Mouse (Mus musculus): ENCODE results near the gene Sowahb. TPM values are rescaled to one million over a fixed set of nuclear protein-coding genes. Genes with fewer than 3 reads are reported as not detected.
A peak's percentile ranks its signal among the peaks of the same experiment; 100 is the strongest.

Sowahb gene
- total RNA-seq (2021): under 1 TPM in 1 of 2 experiments, not detected in 1; 0.10 TPM

DNA sequence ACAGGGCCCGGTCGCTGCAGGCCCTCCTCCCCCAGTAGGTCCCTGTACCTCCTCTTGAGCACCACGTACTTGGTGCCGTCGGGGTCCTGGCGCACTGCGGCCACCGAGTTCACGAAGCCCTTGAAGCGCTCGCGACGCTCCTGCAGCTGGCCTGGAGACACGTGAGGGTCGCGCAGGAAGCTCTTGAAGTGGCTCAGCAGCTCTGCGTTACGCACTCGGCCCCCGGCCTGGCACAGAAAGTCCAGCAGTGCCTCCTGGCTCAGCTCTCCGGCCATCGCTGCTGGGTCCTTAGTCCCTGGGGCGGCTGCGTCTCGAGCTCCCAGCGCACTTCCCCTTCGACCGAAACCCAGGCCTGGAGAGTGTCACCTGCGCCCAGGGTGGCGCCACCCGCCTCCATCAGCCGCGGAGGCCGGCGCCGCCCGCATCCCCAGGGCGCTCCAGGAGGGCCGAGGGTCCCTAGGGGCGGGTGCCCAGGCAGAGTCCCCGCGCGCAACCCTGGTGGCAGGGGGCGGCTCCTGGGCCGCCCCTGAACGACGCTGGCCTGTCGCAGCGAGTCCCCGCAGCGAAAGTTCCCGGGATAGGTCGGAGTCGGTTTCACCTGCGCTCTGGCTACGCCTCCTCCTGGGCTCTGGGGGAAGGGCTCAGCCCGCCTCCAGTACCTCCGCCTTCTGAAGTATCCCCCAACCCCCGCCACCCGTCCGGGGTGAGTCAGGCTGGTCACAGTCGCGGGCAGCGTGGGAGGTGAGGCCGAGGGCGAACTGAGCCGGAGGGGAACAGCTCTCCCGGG lies at the start of gene Sowahb:
TSS of gene Sowahb (minus strand) at position 439 of the 787 bp plus-strand sequence.
- DNase-seq: peak; percentile 32

GRCm38 (mm10) chr5:93093638-93094527 lies 49.1 kb upstream of the Sowahb start:
- peak; percentile 44 for DNase-seq

DNA sequence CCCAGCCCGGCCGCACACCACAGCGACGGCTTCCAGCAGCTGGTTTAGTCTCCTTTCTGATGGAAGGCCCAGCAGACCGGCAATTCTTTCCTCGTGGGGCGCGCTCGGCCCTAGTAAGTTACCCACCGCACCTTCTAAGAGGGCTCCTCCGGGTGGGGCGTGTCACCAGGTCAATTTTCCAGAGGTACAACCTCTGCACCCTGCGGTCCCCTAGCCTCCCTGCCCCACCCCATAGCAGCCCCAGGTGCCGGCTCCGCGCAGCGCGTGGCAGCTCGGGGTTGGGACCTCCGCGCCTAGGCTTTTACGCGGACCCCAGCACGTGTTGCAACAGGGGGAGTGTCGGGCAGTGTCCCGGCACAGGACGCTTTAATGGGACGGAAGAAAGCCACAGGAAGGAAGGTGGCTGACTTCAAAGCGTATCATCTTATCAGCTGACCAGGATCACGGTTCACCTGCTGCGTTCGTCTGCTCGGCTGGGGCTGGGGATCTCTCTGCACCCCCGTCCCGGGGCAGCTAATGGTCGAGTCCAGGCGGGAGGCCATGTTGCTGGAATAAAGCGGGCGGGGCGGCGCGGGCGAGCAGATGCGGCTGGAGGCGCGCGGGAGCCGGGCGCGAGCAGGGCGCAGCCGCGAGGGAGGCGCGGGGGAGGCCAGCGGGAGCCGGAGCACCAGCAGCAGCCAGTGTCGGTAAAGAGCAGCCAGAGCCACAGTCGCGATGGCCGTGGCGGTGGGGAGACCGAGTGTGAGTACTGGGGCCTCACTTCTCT lies 48.2 kb upstream of the Sowahb start, which contains the start of gene Sept11:
TSS of gene Sept11 (plus strand) at position 581 of the 766 bp plus-strand sequence.
- DNase-seq: peak; percentile 95

GRCm38 (mm10) chr5:93092147-93092781 lies 47.4 kb upstream of the Sowahb start:
- peak; percentile 56 for DNase-seq

DNA sequence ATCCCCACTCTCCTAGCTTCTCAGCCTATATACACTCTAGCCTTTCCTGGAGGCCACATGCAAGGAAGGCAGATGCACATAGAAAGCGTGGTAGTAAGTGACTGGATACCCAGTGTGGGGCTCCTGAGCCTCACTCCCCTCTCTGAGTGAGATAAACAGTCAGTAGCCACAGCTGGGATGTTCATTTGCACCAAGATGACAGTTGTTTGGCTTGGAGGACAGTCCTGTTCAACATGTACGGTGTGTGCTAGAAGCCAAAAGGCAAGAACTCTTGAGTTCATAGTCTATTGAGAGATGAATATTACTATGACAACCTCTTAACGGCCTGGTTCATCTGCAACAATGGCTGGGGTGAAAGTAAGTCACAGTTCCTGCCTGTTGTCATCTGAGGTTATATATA lies 46.4 kb upstream of the Sowahb start:
- no peak for DNase-seq

GRCm38 (mm10) chr5:93085900-93086299 lies 41.1 kb upstream of the Sowahb start:
- DNase-seq: no peak

- peak; percentile 59 for DNase-seq
Observed at GRCm38 (mm10) chr5:93085015-93085598, 40.3 kb upstream of the Sowahb start.

DNA sequence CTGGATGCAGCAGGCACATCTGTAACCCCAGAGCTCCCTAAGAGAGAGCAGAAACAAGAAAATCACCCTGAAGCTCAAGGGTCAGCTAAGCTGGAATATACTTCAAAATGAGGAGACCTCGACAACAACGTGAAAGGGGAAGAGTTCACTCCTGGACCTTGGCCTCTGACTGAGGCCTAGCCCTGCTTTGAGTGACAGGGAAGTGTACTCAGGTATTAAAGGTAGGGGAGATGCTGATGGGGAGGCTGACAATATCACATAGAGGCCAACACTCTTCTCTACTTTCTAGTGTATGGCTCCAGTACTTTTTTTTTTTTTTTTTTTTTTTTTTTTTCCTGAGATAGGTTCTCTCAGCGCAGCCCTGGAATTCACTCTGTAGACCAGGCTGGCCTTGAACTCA lies 34.8 kb upstream of the Sowahb start:
- DNase-seq: no peak

DNA sequence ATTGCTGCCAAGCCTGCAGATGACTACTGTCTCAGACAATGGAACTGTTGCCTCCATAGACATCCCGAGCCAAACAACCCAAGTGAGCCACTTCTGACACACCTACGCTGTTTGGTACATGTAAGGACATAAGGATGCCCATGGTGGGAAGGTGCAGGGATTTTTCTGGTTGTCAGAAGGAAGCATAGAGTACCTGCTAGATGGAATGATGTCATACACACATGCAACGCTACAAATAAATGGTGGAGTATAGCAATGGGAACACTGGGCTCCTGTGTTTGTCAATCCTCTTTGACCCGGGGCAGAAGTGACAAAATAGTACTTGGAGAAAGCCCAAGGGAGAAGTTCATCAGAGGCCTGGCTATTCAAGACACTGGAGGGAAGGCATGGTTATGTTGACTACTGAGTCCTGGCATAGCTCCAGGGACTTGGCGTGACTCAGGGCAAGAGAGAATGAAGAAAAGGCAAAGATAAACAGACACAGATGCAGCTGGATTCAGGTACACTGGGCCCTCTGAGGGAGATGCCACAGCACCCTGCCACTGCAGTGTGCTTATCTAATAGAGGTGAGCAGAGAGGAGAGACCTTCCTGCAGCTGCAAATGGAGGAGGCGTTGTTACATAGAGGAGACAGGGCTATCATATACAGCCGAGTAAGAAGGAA lies 33.0 kb upstream of the Sowahb start:
- DNase-seq: no peak

DNA sequence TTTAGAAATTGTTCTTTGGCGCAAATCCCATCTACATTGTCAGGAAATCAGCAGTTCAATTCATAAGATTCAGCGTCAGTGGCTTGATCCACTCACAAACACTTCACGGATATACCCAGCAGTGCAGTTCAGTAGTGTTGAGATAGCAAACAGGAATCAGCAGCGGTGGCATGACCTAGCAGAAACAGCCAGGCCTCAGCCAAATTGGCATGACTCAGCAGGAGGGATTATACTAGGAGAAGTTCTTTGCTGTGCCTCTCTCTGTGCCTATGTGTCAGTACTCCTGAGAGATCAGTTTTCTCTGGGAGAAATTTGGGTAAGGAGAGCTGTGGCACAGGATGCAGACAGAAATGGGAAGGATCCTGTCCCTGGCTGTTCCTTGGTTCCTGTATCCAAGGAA lies 16.0 kb upstream of the Sowahb start:
- DNase-seq: no peak

- DNase-seq: no peak
Observed at GRCm38 (mm10) chr5:93053606-93054397, 9.0 kb upstream of the Sowahb start.

- no peak for DNase-seq
Observed at GRCm38 (mm10) chr5:93051951-93052350, 7.1 kb upstream of the Sowahb start.

DNA sequence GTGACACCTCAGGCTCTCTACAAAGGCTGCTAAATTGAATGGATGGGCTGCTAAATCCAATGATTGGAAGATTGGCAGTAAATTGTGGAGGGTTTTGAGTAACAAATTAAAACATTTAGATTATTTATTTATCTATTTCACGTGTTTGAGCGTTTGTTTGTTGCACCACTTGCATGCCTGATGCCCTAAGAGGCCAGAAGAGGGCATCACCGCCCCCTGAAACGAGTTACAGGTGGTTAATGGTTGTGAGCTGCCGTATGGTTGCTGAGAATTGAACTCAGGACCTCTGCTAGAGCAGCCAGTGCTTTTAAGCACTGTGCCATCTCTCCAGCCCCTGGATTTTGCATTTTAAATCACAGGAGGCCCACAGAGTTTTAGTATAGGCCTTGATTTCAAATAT lies 6.2 kb upstream of the Sowahb start:
- no peak for DNase-seq

- DNase-seq: no peak
Observed at GRCm38 (mm10) chr5:93049971-93050370, 5.1 kb upstream of the Sowahb start.

- no peak for DNase-seq
Observed at GRCm38 (mm10) chr5:93048481-93049240, 3.8 kb upstream of the Sowahb start.

DNA sequence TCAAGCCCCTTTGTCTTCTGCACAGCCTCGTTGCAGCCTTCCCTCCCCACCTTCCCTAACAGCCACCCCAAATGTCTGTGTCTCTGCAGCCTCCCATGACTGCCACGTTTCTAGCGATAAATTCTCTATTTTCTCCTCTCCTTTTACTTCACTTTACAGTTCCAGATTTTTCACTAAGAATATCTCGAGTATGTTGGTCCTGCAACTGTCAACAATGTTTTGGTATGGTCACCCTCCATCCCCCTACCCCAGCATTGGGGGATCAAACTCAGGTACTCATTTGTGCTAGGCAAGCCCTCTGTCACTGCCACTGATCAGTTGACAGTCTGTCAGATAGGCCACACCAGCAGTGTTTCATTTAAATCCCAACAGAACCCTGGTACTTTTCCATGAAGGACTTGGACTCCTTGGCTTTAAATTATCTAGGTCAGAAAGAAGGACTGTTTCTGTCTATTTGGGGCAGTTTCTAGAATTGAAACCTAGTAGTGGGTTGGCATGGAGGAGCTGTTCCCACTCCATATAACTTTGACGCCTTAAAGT lies 1.6 kb upstream of the Sowahb start:
- no peak for DNase-seq

DNA sequence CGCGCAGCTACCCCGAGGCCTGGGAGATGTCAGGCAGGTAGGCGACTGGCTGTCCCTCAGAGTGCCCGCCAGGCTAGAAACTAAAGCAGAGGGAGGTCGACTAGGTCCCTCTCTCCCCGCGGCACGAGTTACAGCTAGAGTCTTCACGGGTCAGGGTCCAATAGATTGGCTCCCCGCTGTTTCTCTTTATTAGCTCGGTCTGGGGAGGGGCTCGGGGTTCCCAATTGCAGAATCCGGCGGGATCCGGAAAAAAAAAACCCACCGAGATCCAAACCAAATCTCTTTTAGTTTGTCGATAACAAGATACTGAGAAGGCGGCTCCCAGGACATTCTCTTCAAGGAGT lies 521 bp upstream of the Sowahb start:
- no peak for DNase-seq

DNA sequence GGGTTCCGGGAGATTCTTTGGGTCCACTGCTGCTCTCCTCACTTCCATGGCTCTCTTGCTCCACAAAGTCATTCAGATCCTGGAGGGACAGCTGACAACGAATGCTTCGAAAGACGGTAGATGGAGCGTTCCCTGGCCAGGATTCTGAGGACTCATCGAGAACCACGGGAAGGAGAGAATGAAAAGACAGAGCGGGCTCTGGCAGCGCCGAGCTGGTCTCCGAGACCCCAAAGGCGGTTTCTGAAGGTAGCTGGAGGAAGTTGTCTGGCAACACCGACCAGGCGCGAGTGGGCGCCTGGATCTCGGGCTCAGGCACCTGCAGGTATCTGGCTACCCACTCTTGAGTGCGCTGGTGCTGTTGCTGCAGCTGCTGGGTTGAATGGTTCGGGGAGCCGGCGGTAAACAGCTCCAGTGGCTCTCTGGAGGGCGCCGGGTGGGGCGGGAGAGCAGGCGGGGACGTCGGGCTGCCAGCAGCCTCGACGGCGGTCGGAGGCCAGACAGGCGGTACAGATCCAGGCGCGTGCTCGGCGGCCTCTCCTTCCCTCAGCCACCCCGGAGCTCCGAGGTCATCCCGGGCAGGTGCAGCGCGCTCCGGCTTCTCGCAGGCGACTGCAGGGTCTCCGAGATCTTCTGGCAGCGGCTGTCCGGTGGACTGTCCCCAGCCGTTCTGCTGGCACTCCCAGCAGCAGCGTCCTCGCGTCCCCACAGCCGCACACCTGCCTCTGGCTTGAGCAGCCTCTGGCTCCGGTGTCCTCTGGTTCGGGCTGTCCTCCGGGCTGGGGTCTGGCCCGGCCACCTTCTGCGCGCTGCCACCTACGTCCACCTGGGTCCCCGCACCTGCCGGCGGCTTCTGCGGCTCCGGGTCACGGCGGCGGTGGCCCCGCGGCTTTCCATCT lies 886 bp downstream of the Sowahb start:
- DNase-seq: no peak
